Mouse (Mus musculus): ENCODE measurements around the gene Ikzf4. TPM values are rescaled to one million over a fixed set of nuclear protein-coding genes. Genes with fewer than 3 reads are reported as not detected.
"Not testable (repeated sequence)": the region's sequence is repeated elsewhere in the genome, so short reads cannot be mapped to it uniquely, and the experiment has no call there.

Gene Ikzf4
- total and polyA plus RNA-seq, 3 experiments: 0.03 TPM; not detected in 2

- H3K27ac ChIP-seq (ENCODE audit: control insufficient read depth, low read depth, low read length); H3K9ac ChIP-seq (ENCODE audit: control insufficient read depth, low read depth, low read length, poor library complexity, severe bottlenecking); H3K27me3 ChIP-seq (ENCODE audit: control insufficient read depth in 1 of 2, insufficient read depth in 2 of 2, low read length in 2 of 2); H3K9me3 ChIP-seq (replicated peaks; ENCODE audit: insufficient read depth, low read length); DNase-seq (ENCODE audit: low read depth, low spot score); H3K4me3 ChIP-seq (ENCODE audit: control insufficient read depth in 1 of 2, insufficient read depth in 1 of 2, low read depth in 2 of 2, low read length in 2 of 2); H3K79me2 ChIP-seq (ENCODE audit: control insufficient read depth, insufficient read depth, low read length, poor library complexity): not testable (repeated sequence)
- peak; percentile 79 for TF ChIP-seq TBP (IDR thresholded peaks at IDR 0.05; ENCODE audit: low read depth, low read length)
- peaks cover 4 to 16% of the 10 kb centered on the region in 2 experiments; a peak in 3 of 4 replicates for H3K4me1 ChIP-seq (ENCODE audit: control insufficient read depth in 1 of 2, insufficient read depth in 2 of 2, low read length in 2 of 2)
- H3K36me3 ChIP-seq (ENCODE audit: control insufficient read depth in 1 of 2, insufficient read depth in 2 of 2, low read length in 2 of 2): peaks cover under 1 to 12% of the 10 kb centered on the region in 2 experiments
Observed at GRCm38 (mm10) chr10:128619148-128619547, 26.6 kb downstream of the Ikzf4 start.

GRCm38 (mm10) chr10:128618570-128618969, 27.2 kb downstream of the Ikzf4 start:
- peaks cover 5 to 14% of the 10 kb centered on the region in 2 experiments; a peak in 3 of 4 replicates for H3K4me1 ChIP-seq (ENCODE audit: control insufficient read depth in 1 of 2, insufficient read depth in 2 of 2, low read length in 2 of 2)
- H3K27me3 ChIP-seq (ENCODE audit: control insufficient read depth in 1 of 2, insufficient read depth in 2 of 2, low read length in 2 of 2): no peaks in the 10 kb centered on the region
- peaks cover 0 to 13% of the 10 kb centered on the region in 2 experiments; a peak in 2 of 4 replicates for H3K36me3 ChIP-seq (ENCODE audit: control insufficient read depth in 1 of 2, insufficient read depth in 2 of 2, low read length in 2 of 2)
- H3K9ac ChIP-seq (ENCODE audit: control insufficient read depth, low read depth, low read length, poor library complexity, severe bottlenecking): no peak overlapping the region
- DNase-seq (ENCODE audit: low read depth, low spot score): no peak
- H3K27ac ChIP-seq (ENCODE audit: control insufficient read depth, low read depth, low read length): no peak overlapping the region
- TF ChIP-seq POLR2AphosphoS5 (IDR thresholded peaks at IDR 0.05; ENCODE audit: borderline replicate concordance, low read depth, low read length): no peak
- TF ChIP-seq TBP (IDR thresholded peaks at IDR 0.05; ENCODE audit: low read depth, low read length): peak; percentile 57; the same call in 1 of the 2 replicates
- H3K9me3 ChIP-seq (replicated peaks; ENCODE audit: insufficient read depth, low read length): no peaks in the 10 kb centered on the region
- H3K4me3 ChIP-seq (ENCODE audit: control insufficient read depth in 1 of 2, insufficient read depth in 1 of 2, low read depth in 2 of 2, low read length in 2 of 2): no peak overlapping the region
- H3K79me2 ChIP-seq (ENCODE audit: control insufficient read depth, insufficient read depth, low read length, poor library complexity): no peaks in the 10 kb centered on the region

GRCm38 (mm10) chr10:128615798-128616448, 29.9 kb downstream of the Ikzf4 start:
- not testable (repeated sequence) for H3K79me2 ChIP-seq (ENCODE audit: control insufficient read depth, insufficient read depth, low read length, poor library complexity); DNase-seq (ENCODE audit: low read depth, low spot score); H3K27ac ChIP-seq (ENCODE audit: control insufficient read depth, low read depth, low read length); H3K9ac ChIP-seq (ENCODE audit: control insufficient read depth, low read depth, low read length, poor library complexity, severe bottlenecking); H3K4me3 ChIP-seq (ENCODE audit: control insufficient read depth in 1 of 2, insufficient read depth in 1 of 2, low read depth in 2 of 2, low read length in 2 of 2); H3K9me3 ChIP-seq (replicated peaks; ENCODE audit: insufficient read depth, low read length); H3K27me3 ChIP-seq (ENCODE audit: control insufficient read depth in 1 of 2, insufficient read depth in 2 of 2, low read length in 2 of 2)
- TF ChIP-seq TBP (IDR thresholded peaks at IDR 0.05; ENCODE audit: low read depth, low read length) (peak; percentile 92), ZNF384 (IDR thresholded peaks at IDR 0.05; ENCODE audit: low read depth, low read length) (peak; percentile 74)
- peaks cover 0 to 14% of the 10 kb centered on the region in 2 experiments; a peak in 2 of 4 replicates for H3K36me3 ChIP-seq (ENCODE audit: control insufficient read depth in 1 of 2, insufficient read depth in 2 of 2, low read length in 2 of 2)
- peaks cover 5 to 16% of the 10 kb centered on the region in 2 experiments; a peak in 3 of 4 replicates for H3K4me1 ChIP-seq (ENCODE audit: control insufficient read depth in 1 of 2, insufficient read depth in 2 of 2, low read length in 2 of 2)

GRCm38 (mm10) chr10:128614934-128615333, 30.9 kb downstream of the Ikzf4 start:
- Histone ChIP-seq H3K9me3 (replicated peaks; ENCODE audit: insufficient read depth, low read length) (no peaks in the 10 kb centered on the region), H3K27ac (ENCODE audit: control insufficient read depth, low read depth, low read length) (no peak overlapping the region), H3K79me2 (ENCODE audit: control insufficient read depth, insufficient read depth, low read length, poor library complexity) (no peaks in the 10 kb centered on the region), H3K4me3 (ENCODE audit: control insufficient read depth in 1 of 2, insufficient read depth in 1 of 2, low read depth in 2 of 2, low read length in 2 of 2) (no peak overlapping the region), H3K27me3 (ENCODE audit: control insufficient read depth in 1 of 2, insufficient read depth in 2 of 2, low read length in 2 of 2) (no peaks in the 10 kb centered on the region), H3K9ac (ENCODE audit: control insufficient read depth, low read depth, low read length, poor library complexity, severe bottlenecking) (no peak overlapping the region), H3K36me3 (ENCODE audit: control insufficient read depth in 1 of 2, insufficient read depth in 2 of 2, low read length in 2 of 2) (peaks cover 0 to 14% of the 10 kb centered on the region in 2 experiments; a peak in 2 of 4 replicates), H3K4me1 (ENCODE audit: control insufficient read depth in 1 of 2, insufficient read depth in 2 of 2, low read length in 2 of 2) (peaks cover 5 to 16% of the 10 kb centered on the region in 2 experiments; a peak in 3 of 4 replicates)
- no peak for DNase-seq (ENCODE audit: low read depth, low spot score)
- 0 out of 2 replicates have a peak, but pooled peaks have one; percentile 33 for TF ChIP-seq ZNF384 (IDR thresholded peaks at IDR 0.05; ENCODE audit: low read depth, low read length)
- no peak for TF ChIP-seq UBTF (IDR thresholded peaks at IDR 0.05; ENCODE audit: borderline replicate concordance, insufficient read depth, low read depth, low read length)
- TF ChIP-seq POLR2AphosphoS5 (IDR thresholded peaks at IDR 0.05; ENCODE audit: borderline replicate concordance, low read depth, low read length): no peak
- no peak for TF ChIP-seq KAT2A (conservative IDR thresholded peaks at IDR 0.05; ENCODE audit: low read depth, low read length)
- no peak for TF ChIP-seq TBP (IDR thresholded peaks at IDR 0.05; ENCODE audit: low read depth, low read length)
- no peak for TF ChIP-seq GATA1 (IDR thresholded peaks at IDR 0.05; ENCODE audit: low read depth, low read length)
- 0 out of 2 replicates have a peak, but pooled peaks have one; percentile 13 for TF ChIP-seq SIN3A (IDR thresholded peaks at IDR 0.05; ENCODE audit: low read length)
- peak; percentile 39; the same call in 1 of the 2 replicates for TF ChIP-seq ZC3H11A (IDR thresholded peaks at IDR 0.05; ENCODE audit: low read depth, low read length)
- TF ChIP-seq RCOR1 (IDR thresholded peaks at IDR 0.05; ENCODE audit: low read depth, low read length): no peak
- TF ChIP-seq JUND (IDR thresholded peaks at IDR 0.05; ENCODE audit: low read depth, low read length): no peak
- TF ChIP-seq GABPA (IDR thresholded peaks at IDR 0.05; ENCODE audit: low read depth, low read length): no peak
- no peak for TF ChIP-seq MYC (IDR thresholded peaks at IDR 0.05; ENCODE audit: low read depth, low read length)
- TF ChIP-seq POLR2A (IDR thresholded peaks at IDR 0.05; ENCODE audit: control insufficient read depth in 1 of 2, insufficient read depth in 1 of 2, low read depth in 1 of 2, low read length in 2 of 2, poor library complexity in 1 of 2): no peak
- TF ChIP-seq TCF12 (IDR thresholded peaks at IDR 0.05; ENCODE audit: low read depth, low read length): no peak
- no peak for TF ChIP-seq POLR2AphosphoS2 (IDR thresholded peaks at IDR 0.05; ENCODE audit: low read length)
- peak; percentile 42 for TF ChIP-seq SMC3 (IDR thresholded peaks at IDR 0.05; ENCODE audit: low read depth, low read length)
- TF ChIP-seq BHLHE40 (IDR thresholded peaks at IDR 0.05; ENCODE audit: borderline replicate concordance, low read depth, low read length): no peak
- no peak for TF ChIP-seq CHD2 (IDR thresholded peaks at IDR 0.05; ENCODE audit: low read length)
